Mouse (Mus musculus): ENCODE results near the gene Acacb. TPM values are rescaled to one million over a fixed set of nuclear protein-coding genes. Genes with fewer than 3 reads are reported as not detected.

Acacb gene
- 1 to 10 TPM; 2.9 to 5.5 TPM for total RNA-seq (2021)

GRCm38 (mm10) chr5:114146028-114146888, at the start of gene Acacb:
Gene Acacb, plus strand, starts transcription at chr5:114146535.
- intact Hi-C loops (cut with DNase I) = no loop called here
- DNase-seq (ENCODE audit: extremely low spot score in 1 of 2, low spot score in 2 of 2) = peak in 1 of 2 experiments; percentile 40

GRCm38 (mm10) chr5:114099709-114100389, 46.5 kb upstream of the Acacb start:
- peak; percentile 93 to 94 for DNase-seq (ENCODE audit: extremely low spot score in 1 of 2, low spot score in 2 of 2)
- intact Hi-C loops (cut with DNase I) = no loop called here

- intact Hi-C loops (cut with DNase I) = no loop called here
- no peak for DNase-seq (ENCODE audit: extremely low spot score in 1 of 2, low spot score in 2 of 2)
Observed at GRCm38 (mm10) chr5:114100390-114101099, 45.8 kb upstream of the Acacb start.

GRCm38 (mm10) chr5:114101873-114102272, 44.5 kb upstream of the Acacb start:
- intact Hi-C loops (cut with DNase I) = no loop called here
- no peak for DNase-seq (ENCODE audit: extremely low spot score in 1 of 2, low spot score in 2 of 2)

GRCm38 (mm10) chr5:114102807-114103206, 43.5 kb upstream of the Acacb start:
- DNase-seq (ENCODE audit: extremely low spot score in 1 of 2, low spot score in 2 of 2) = no peak
- intact Hi-C loops (cut with DNase I) = no loop called here

GRCm38 (mm10) chr5:114106391-114106935, 39.9 kb upstream of the Acacb start:
- intact Hi-C loops (cut with DNase I) = no loop called here
- no peak for DNase-seq (ENCODE audit: extremely low spot score in 1 of 2, low spot score in 2 of 2)

- no peak for DNase-seq (ENCODE audit: extremely low spot score in 1 of 2, low spot score in 2 of 2)
- intact Hi-C loops (cut with DNase I) = no loop called here
Observed at GRCm38 (mm10) chr5:114113334-114113733, 33.0 kb upstream of the Acacb start.

GRCm38 (mm10) chr5:114115030-114115429, 31.3 kb upstream of the Acacb start:
- intact Hi-C loops (cut with DNase I) = no loop called here
- DNase-seq (ENCODE audit: extremely low spot score in 1 of 2, low spot score in 2 of 2) = no peak

GRCm38 (mm10) chr5:114116586-114116985, 29.7 kb upstream of the Acacb start:
- intact Hi-C loops (cut with DNase I) = no loop called here
- DNase-seq (ENCODE audit: extremely low spot score in 1 of 2, low spot score in 2 of 2) = no peak

GRCm38 (mm10) chr5:114119806-114120205, 26.5 kb upstream of the Acacb start:
- intact Hi-C loops (cut with DNase I) = no loop called here
- no peak for DNase-seq (ENCODE audit: extremely low spot score in 1 of 2, low spot score in 2 of 2)

- intact Hi-C loops (cut with DNase I) = loop anchor here (5.0 kb wide), 1 partner anchor 69 kb away; no protein-coding TSS in a partner anchor
- DNase-seq (ENCODE audit: extremely low spot score in 1 of 2, low spot score in 2 of 2) = no peak
Observed at GRCm38 (mm10) chr5:114126008-114126407, 20.3 kb upstream of the Acacb start.

GRCm38 (mm10) chr5:114126499-114127244, 19.7 kb upstream of the Acacb start:
- intact Hi-C loops (cut with DNase I) = loop anchor here (5.0 kb wide), 1 partner anchor 69 kb away; no protein-coding TSS in a partner anchor
- no peak for DNase-seq (ENCODE audit: extremely low spot score in 1 of 2, low spot score in 2 of 2)

GRCm38 (mm10) chr5:114127374-114128349, 18.7 kb upstream of the Acacb start, which contains the start of gene Alkbh2:
Gene Alkbh2, minus strand, starts transcription at chr5:114128218.
- DNase-seq (ENCODE audit: extremely low spot score in 1 of 2, low spot score in 2 of 2) = peak; percentile 44 to 86
- intact Hi-C loops (cut with DNase I) = loop anchor here (5.0 kb wide), 1 partner anchor 70 kb away; no protein-coding TSS in a partner anchor

- intact Hi-C loops (cut with DNase I) = loop anchor here (5.0 kb wide), 1 partner anchor 72 kb away; no protein-coding TSS in a partner anchor
Observed at GRCm38 (mm10) chr5:114129550-114130210, 16.7 kb upstream of the Acacb start.

GRCm38 (mm10) chr5:114130211-114130605, 16.1 kb upstream of the Acacb start, which contains the start of gene Ung:
Gene Ung, plus strand, starts transcription at chr5:114130386.
- intact Hi-C loops (cut with DNase I) = no loop called here
- DNase-seq (ENCODE audit: extremely low spot score in 1 of 2, low spot score in 2 of 2) = peak in 1 of 2 experiments; percentile 70

More at GRCm38 (mm10) chr5:114129550-114130210, 16.7 kb upstream of the Acacb start:
- no peak for DNase-seq (ENCODE audit: extremely low spot score in 1 of 2, low spot score in 2 of 2)

GRCm38 (mm10) chr5:114130698-114131520, 15.4 kb upstream of the Acacb start:
- intact Hi-C loops (cut with DNase I) = no loop called here

More at GRCm38 (mm10) chr5:114130698-114131520, 15.4 kb upstream of the Acacb start:
- DNase-seq (ENCODE audit: extremely low spot score in 1 of 2, low spot score in 2 of 2) = peak; percentile 91 to 95
